Mouse (Mus musculus): ENCODE measurements around the gene Clta. TPM values are rescaled to one million over a fixed set of nuclear protein-coding genes. Genes with fewer than 3 reads are reported as not detected.
A peak's percentile ranks its signal among the peaks of the same experiment; 100 is the strongest.

Gene Clta
- total RNA-seq, 1 experiment, result 373 TPM

- peaks cover 3% of the 10 kb centered on the region; the same call in 1 of the 2 replicates for H3K36me3 ChIP-seq (ENCODE audit: control insufficient read depth, insufficient read depth, low read length, poor library complexity, severe bottlenecking)
- H3K4me3 ChIP-seq (ENCODE audit: insufficient read depth in 1 of 2, low read depth in 1 of 2, low read length in 2 of 2, poor library complexity in 1 of 2, severe bottlenecking in 1 of 2), result no peak overlapping the region
- no peak overlapping the region for H3K9ac ChIP-seq (ENCODE audit: insufficient read depth, low read depth, low read length, poor library complexity, severe bottlenecking)
- DNase-seq (ENCODE audit: low read depth, low spot score), result no peak
- TF ChIP-seq CHD2 (IDR thresholded peaks at IDR 0.05; ENCODE audit: low read depth, low read length) (no peak), ZC3H11A (IDR thresholded peaks at IDR 0.05; ENCODE audit: borderline replicate concordance, low read depth, low read length) (no peak), MAFK (IDR thresholded peaks at IDR 0.05; ENCODE audit: insufficient read depth, low read depth, low read length) (no peak), HCFC1 (IDR thresholded peaks at IDR 0.05; ENCODE audit: borderline replicate concordance, insufficient read depth, low read length) (no peak), ZNF384 (IDR thresholded peaks at IDR 0.05; ENCODE audit: low read depth, low read length) (no peak)
- H3K9me3 ChIP-seq (ENCODE audit: control insufficient read depth, insufficient read depth, low read depth, low read length), result no peaks in the 10 kb centered on the region
- H3K4me1 ChIP-seq (ENCODE audit: control insufficient read depth in 2 of 2, insufficient read depth in 2 of 2, low read length in 2 of 2, poor library complexity in 1 of 2), result peaks cover 12 to 66% of the 10 kb centered on the region in 2 experiments
- in situ Hi-C loops (cut with MboI; ENCODE audit: low sequenced_read_pairs in 2 of 2, unreplicated experiment in 2 of 2), result no loop called here
- no peak overlapping the region for H3K27ac ChIP-seq (ENCODE audit: insufficient read depth, low read depth, low read length, poor library complexity, severe bottlenecking)
Measured at GRCm38 (mm10) chr4:43968650-43969049, 35.6 kb upstream of the Clta start.

- TF ChIP-seq CHD2 (IDR thresholded peaks at IDR 0.05; ENCODE audit: low read depth, low read length) (peak; percentile 38; the same call in 1 of the 2 replicates), ZC3H11A (IDR thresholded peaks at IDR 0.05; ENCODE audit: borderline replicate concordance, low read depth, low read length) (no peak)
- Histone ChIP-seq H3K9ac (ENCODE audit: insufficient read depth, low read depth, low read length, poor library complexity, severe bottlenecking) (no peak overlapping the region), H3K36me3 (ENCODE audit: control insufficient read depth, insufficient read depth, low read length, poor library complexity, severe bottlenecking) (peaks cover 3% of the 10 kb centered on the region; the same call in 1 of the 2 replicates), H3K4me3 (ENCODE audit: insufficient read depth in 1 of 2, low read depth in 1 of 2, low read length in 2 of 2, poor library complexity in 1 of 2, severe bottlenecking in 1 of 2) (no peak overlapping the region), H3K27ac (ENCODE audit: insufficient read depth, low read depth, low read length, poor library complexity, severe bottlenecking) (no peak overlapping the region), H3K9me3 (ENCODE audit: control insufficient read depth, insufficient read depth, low read depth, low read length) (no peaks in the 10 kb centered on the region), H3K4me1 (ENCODE audit: control insufficient read depth in 2 of 2, insufficient read depth in 2 of 2, low read length in 2 of 2, poor library complexity in 1 of 2) (peaks cover 12 to 63% of the 10 kb centered on the region in 2 experiments)
- in situ Hi-C loops (cut with MboI; ENCODE audit: low sequenced_read_pairs in 2 of 2, unreplicated experiment in 2 of 2), result no loop called here
- no peak for DNase-seq (ENCODE audit: low read depth, low spot score)
Measured at GRCm38 (mm10) chr4:43969373-43969772, 34.9 kb upstream of the Clta start.

GRCm38 (mm10) chr4:43970393-43971330, 33.6 kb upstream of the Clta start:
- no peak for DNase-seq (ENCODE audit: low read depth, low spot score)
- Histone ChIP-seq H3K36me3 (ENCODE audit: control insufficient read depth, insufficient read depth, low read length, poor library complexity, severe bottlenecking) (peaks cover 5% of the 10 kb centered on the region; the same call in 1 of the 2 replicates), H3K9ac (ENCODE audit: insufficient read depth, low read depth, low read length, poor library complexity, severe bottlenecking) (0 out of 2 replicates have a peak overlapping the region, but pooled peaks have one; percentile 2), H3K4me3 (ENCODE audit: insufficient read depth in 1 of 2, low read depth in 1 of 2, low read length in 2 of 2, poor library complexity in 1 of 2, severe bottlenecking in 1 of 2) (no peak overlapping the region), H3K27ac (ENCODE audit: insufficient read depth, low read depth, low read length, poor library complexity, severe bottlenecking) (no peak overlapping the region), H3K4me1 (ENCODE audit: control insufficient read depth in 2 of 2, insufficient read depth in 2 of 2, low read length in 2 of 2, poor library complexity in 1 of 2) (peaks cover 19 to 53% of the 10 kb centered on the region in 2 experiments), H3K9me3 (ENCODE audit: control insufficient read depth, insufficient read depth, low read depth, low read length) (no peaks in the 10 kb centered on the region)
- TF ChIP-seq ZNF384 (IDR thresholded peaks at IDR 0.05; ENCODE audit: low read depth, low read length), result no peak
- TF ChIP-seq CHD2 (IDR thresholded peaks at IDR 0.05; ENCODE audit: low read depth, low read length), result no peak
- TF ChIP-seq ZC3H11A (IDR thresholded peaks at IDR 0.05; ENCODE audit: borderline replicate concordance, low read depth, low read length), result no peak
- TF ChIP-seq MAFK (IDR thresholded peaks at IDR 0.05; ENCODE audit: insufficient read depth, low read depth, low read length), result no peak
- TF ChIP-seq HCFC1 (IDR thresholded peaks at IDR 0.05; ENCODE audit: borderline replicate concordance, insufficient read depth, low read length), result no peak
- in situ Hi-C loops (cut with MboI; ENCODE audit: low sequenced_read_pairs in 2 of 2, unreplicated experiment in 2 of 2), result no loop called here

- H3K9me3 ChIP-seq (ENCODE audit: control insufficient read depth, insufficient read depth, low read depth, low read length), result no peaks in the 10 kb centered on the region
- peak overlapping the region; percentile 27 to 47 for H3K4me3 ChIP-seq (ENCODE audit: insufficient read depth in 1 of 2, low read depth in 1 of 2, low read length in 2 of 2, poor library complexity in 1 of 2, severe bottlenecking in 1 of 2)
- in situ Hi-C loops (cut with MboI; ENCODE audit: low sequenced_read_pairs in 2 of 2, unreplicated experiment in 2 of 2), result no loop called here
- peak overlapping the region; percentile 36; the same call in 1 of the 2 replicates for H3K9ac ChIP-seq (ENCODE audit: insufficient read depth, low read depth, low read length, poor library complexity, severe bottlenecking)
- peaks cover 5% of the 10 kb centered on the region; the same call in 1 of the 2 replicates for H3K36me3 ChIP-seq (ENCODE audit: control insufficient read depth, insufficient read depth, low read length, poor library complexity, severe bottlenecking)
- H3K4me1 ChIP-seq (ENCODE audit: control insufficient read depth in 2 of 2, insufficient read depth in 2 of 2, low read length in 2 of 2, poor library complexity in 1 of 2), result peaks cover 27 to 46% of the 10 kb centered on the region in 2 experiments
- H3K27ac ChIP-seq (ENCODE audit: insufficient read depth, low read depth, low read length, poor library complexity, severe bottlenecking), result peak overlapping the region; percentile 66
- TF ChIP-seq HCFC1 (IDR thresholded peaks at IDR 0.05; ENCODE audit: borderline replicate concordance, insufficient read depth, low read length), result no peak
- no peak for TF ChIP-seq ZNF384 (IDR thresholded peaks at IDR 0.05; ENCODE audit: low read depth, low read length)
- no peak for TF ChIP-seq ZC3H11A (IDR thresholded peaks at IDR 0.05; ENCODE audit: borderline replicate concordance, low read depth, low read length)
- no peak for TF ChIP-seq MAFK (IDR thresholded peaks at IDR 0.05; ENCODE audit: insufficient read depth, low read depth, low read length)
- TF ChIP-seq CHD2 (IDR thresholded peaks at IDR 0.05; ENCODE audit: low read depth, low read length), result no peak
- DNase-seq (ENCODE audit: low read depth, low spot score), result no peak
Measured at GRCm38 (mm10) chr4:43971541-43972136, 32.6 kb upstream of the Clta start.
